Comparison of ENCODE assay signal across 10 mouse cellular contexts in genomic region chr1:87127206-87128030, GRCm38 (mm10). TPM values are rescaled to one million over a fixed set of nuclear protein-coding genes. Genes with fewer than 3 reads are reported as not detected.
DNase-seq lines count a peak whose midpoint lies in the region; ATAC-seq and TF ChIP-seq lines count a peak whose summit lies in the region.
"Had no signal": no experiment of that assay in that cellular context is flagged by ENCODE, and none has a peak within 500 bp of the region (broad histone marks: within the 10 kb centered on the region; RNA-seq: fewer than 3 reads in every experiment).

No protein-coding gene starts in this region.

- DNase-seq in cerebellum, postnatal 25 days = peak; percentile 31 to 51
- DNase-seq in cerebellum, adult 9-10 months = no peak
- peak; percentile 24 for DNase-seq in thymus, adult 2 months
- DNase-seq in thymus, adult 18-20 months = no peak
- DNase-seq in layer of hippocampus, postnatal 10 days (ENCODE audit: low spot score in 2 of 2) = peak; percentile 52
- DNase-seq in midbrain, postnatal 0 days (ENCODE audit: low spot score) = no peak
- DNase-seq in c-Kit-positive CD71-positive TER-119-positive erythroid progenitor cells, embryonic 14.5 days (ENCODE audit: low spot score) = no peak
- no peak for DNase-seq in lung, adult 2 months

- peaks cover 3% of the 10 kb centered on the region; the same call in 1 of the 2 replicates for H3K27me3 ChIP-seq in thymus, adult 2 months (ENCODE audit: control insufficient read depth, insufficient read depth, low read length)
- 0 out of 2 replicates have a peak, but pooled peaks cover 18% of the 10 kb centered on the region for H3K27me3 ChIP-seq in midbrain, postnatal 0 days (ENCODE audit: insufficient read depth, low read length)

- 19% methylated on average over 43 of the region's 43 CpGs for WGBS in thymus, adult 2 months
- 8% methylated on average over 42 of the region's 43 CpGs for WGBS in midbrain, postnatal 0 days
- WGBS in lung, adult 2 months = 10% methylated on average over 42 of the region's 43 CpGs

- peak overlapping the region; percentile 43 for H3K4me2 ChIP-seq in midbrain, postnatal 0 days (ENCODE audit: low read depth, low read length, poor library complexity, severe bottlenecking)
- H3K4me2 ChIP-seq: stomach, embryonic 15.5 days had no signal

- H3K36me3 ChIP-seq in thymus, adult 2 months (ENCODE audit: control insufficient read depth, insufficient read depth, low read length) = no peaks in the 10 kb centered on the region
- no peaks in the 10 kb centered on the region for H3K36me3 ChIP-seq in midbrain, postnatal 0 days (ENCODE audit: insufficient read depth, low read length)
- H3K36me3 ChIP-seq: stomach, embryonic 15.5 days had no signal

- no peak overlapping the region for H3K4me3 ChIP-seq in thymus, adult 2 months (ENCODE audit: control insufficient read depth, insufficient read depth, low read length)
- peak overlapping the region; percentile 27; the same call in 1 of the 2 replicates for H3K4me3 ChIP-seq in midbrain, postnatal 0 days (ENCODE audit: low read depth, low read length)
- H3K4me3 ChIP-seq in lung, adult 2 months (replicated peaks; ENCODE audit: extremely low read depth, low read depth, low read length) = no peak overlapping the region
- H3K4me3 ChIP-seq: stomach, embryonic 15.5 days had no signal

- no peak for TF ChIP-seq CTCF in thymus, adult 2 months (IDR thresholded peaks at IDR 0.05; ENCODE audit: borderline replicate concordance, control insufficient read depth, extremely low read depth, insufficient read depth, low read length, poor library complexity)
- no peak for TF ChIP-seq CTCF in midbrain, postnatal 0 days (IDR thresholded peaks at IDR 0.05)
- TF ChIP-seq CTCF in lung, adult 2 months (IDR thresholded peaks at IDR 0.05; ENCODE audit: insufficient read depth, low read length) = no peak

- no peaks in the 10 kb centered on the region for H3K9me3 ChIP-seq in midbrain, postnatal 0 days (ENCODE audit: low read length)
- H3K9me3 ChIP-seq: stomach, embryonic 15.5 days had no signal

- H3K27ac ChIP-seq in thymus, adult 2 months (ENCODE audit: control insufficient read depth, insufficient read depth, low read length) = no peak overlapping the region
- H3K27ac ChIP-seq in midbrain, postnatal 0 days (ENCODE audit: low read depth, low read length) = no peak overlapping the region
- H3K27ac ChIP-seq: liver, embryonic 14.5 days; stomach, embryonic 15.5 days had no signal

- TF ChIP-seq POLR2A in thymus, adult 2 months (IDR thresholded peaks at IDR 0.05; ENCODE audit: control insufficient read depth, extremely low read depth, insufficient read depth, low read length, poor library complexity) = no peak
- TF ChIP-seq POLR2A in lung, adult 2 months (IDR thresholded peaks at IDR 0.05; ENCODE audit: borderline replicate concordance, extremely low read depth, low read depth, low read length) = no peak

- H3K4me1 ChIP-seq in thymus, adult 2 months (replicated peaks; ENCODE audit: control insufficient read depth, insufficient read depth, low read length) = no peaks in the 10 kb centered on the region
- H3K4me1 ChIP-seq in midbrain, postnatal 0 days (ENCODE audit: insufficient read depth, low read length) = no peaks in the 10 kb centered on the region
- H3K4me1 ChIP-seq in lung, adult 2 months (ENCODE audit: control insufficient read depth, insufficient read depth, low read length) = no peaks in the 10 kb centered on the region
- H3K4me1 ChIP-seq: stomach, embryonic 15.5 days had no signal

- H3K9ac ChIP-seq in midbrain, postnatal 0 days (replicated peaks; ENCODE audit: low read length, poor library complexity, severe bottlenecking) = no peak overlapping the region
- H3K9ac ChIP-seq: liver, embryonic 14.5 days; stomach, embryonic 15.5 days had no signal

- peak; percentile 58; the same call in 1 of the 2 replicates for ATAC-seq in midbrain, postnatal 0 days (ENCODE audit: low FRiP score)

RNA-seq across cellular contexts. Expression of gene Akp3, which starts 2.6 kb away (rescaled TPM):
- 0.62 and 0.64 TPM in 2 replicates for polyA plus RNA-seq in thymus, adult 2 months (2012; rRNA removed)
- total RNA-seq in layer of hippocampus, postnatal 10 days (2021) = not detected
- 0.38 TPM in 1 of 2 replicates, not detected in the other for total RNA-seq in midbrain, postnatal 0 days (2014; rRNA removed)
- not detected in 2 replicates for polyA plus RNA-seq in midbrain, postnatal 0 days (2015; fragmentation: Nextera tagmentation; extraction: Ambion mirVana)
- polyA plus RNA-seq in lung, adult 2 months (2012; rRNA removed) = 0.06 TPM in 1 of 2 replicates, not detected in the other
- polyA plus RNA-seq: liver, embryonic 14.5 days; stomach, embryonic 15.5 days had no signal

RNA-seq across cellular contexts. Expression of gene Alpi, which starts 26.0 kb away (rescaled TPM):
- polyA plus RNA-seq in thymus, adult 2 months (2012; rRNA removed) = 0.63 and 0.88 TPM in 2 replicates
- total RNA-seq in layer of hippocampus, postnatal 10 days (2021) = not detected
- 0.49 TPM in 1 of 2 replicates, not detected in the other for total RNA-seq in midbrain, postnatal 0 days (2014; rRNA removed)
- not detected in 2 replicates for polyA plus RNA-seq in midbrain, postnatal 0 days (2015; fragmentation: Nextera tagmentation; extraction: Ambion mirVana)
- 0.42 TPM in 1 of 2 replicates, not detected in the other for polyA plus RNA-seq in lung, adult 2 months (2012; rRNA removed)
- polyA plus RNA-seq: liver, embryonic 14.5 days had no signal

RNA-seq across cellular contexts. Expression of gene Ecel1, which starts 28.9 kb away (rescaled TPM):
- polyA plus RNA-seq in thymus, adult 2 months (2012; rRNA removed) = 1.7 and 2.4 TPM in 2 replicates
- total RNA-seq in layer of hippocampus, postnatal 10 days (2021) = 1 to 10 TPM; 4.1 to 4.5 TPM
- total RNA-seq in midbrain, postnatal 0 days (2014; rRNA removed) = 15.8 and 16.2 TPM in 2 replicates
- 16.7 and 18.9 TPM in 2 replicates for polyA plus RNA-seq in midbrain, postnatal 0 days (2015; fragmentation: Nextera tagmentation; extraction: Ambion mirVana)
- polyA plus RNA-seq in lung, adult 2 months (2012; rRNA removed) = not detected in 2 replicates

RNA-seq across cellular contexts. Expression of gene Alppl2, which starts 37.7 kb away (rescaled TPM):
- 0.53 and 0.83 TPM in 2 replicates for polyA plus RNA-seq in thymus, adult 2 months (2012; rRNA removed)
- total RNA-seq in layer of hippocampus, postnatal 10 days (2021) = not detected
- not detected in 2 replicates for total RNA-seq in midbrain, postnatal 0 days (2014; rRNA removed)
- not detected in 2 replicates for polyA plus RNA-seq in midbrain, postnatal 0 days (2015; fragmentation: Nextera tagmentation; extraction: Ambion mirVana)
- 0.07 TPM in 1 of 2 replicates, not detected in the other for polyA plus RNA-seq in lung, adult 2 months (2012; rRNA removed)
- polyA plus RNA-seq: liver, embryonic 14.5 days; stomach, embryonic 15.5 days had no signal

RNA-seq across cellular contexts. Expression of gene Prss56, which starts 55.7 kb away (rescaled TPM):
- polyA plus RNA-seq in thymus, adult 2 months (2012; rRNA removed) = 0.10 and 0.23 TPM in 2 replicates
- total RNA-seq in layer of hippocampus, postnatal 10 days (2021) = under 1 TPM in 1 of 2 experiments, not detected in 1; 0.32 TPM
- 0.94 TPM in 1 of 2 replicates, not detected in the other for total RNA-seq in midbrain, postnatal 0 days (2014; rRNA removed)
- polyA plus RNA-seq in midbrain, postnatal 0 days (2015; fragmentation: Nextera tagmentation; extraction: Ambion mirVana) = 0.07 TPM in 1 of 2 replicates, not detected in the other
- polyA plus RNA-seq in lung, adult 2 months (2012; rRNA removed) = not detected in 2 replicates
- polyA plus RNA-seq: liver, embryonic 14.5 days; stomach, embryonic 15.5 days had no signal

Comparison
In these comparisons a context has a peak if more than half of its experiments do, and no peak if none do; other contexts are left out.
1. DNase-seq: peak in cerebellum, postnatal 25 days (2 of 2), thymus, adult 2 months (single experiment) and layer of hippocampus, postnatal 10 days (2 of 2); none in cerebellum, adult 9-10 months (single experiment), thymus, adult 18-20 months (0 of 2), midbrain, postnatal 0 days (single experiment), c-Kit-positive CD71-positive TER-119-positive erythroid progenitor cells, embryonic 14.5 days (single experiment) and lung, adult 2 months (single experiment).